Mouse (Mus musculus) T-cell, adult 2 months (primary cell): Measurements from ENCODE around the gene Scgb1a1.
A peak's percentile ranks its signal among the peaks of the same experiment; 100 is the strongest.

ENCODE experiments used
- DNase-seq: peaks from one replicate; pipeline ENCODE4 v3.0.0; 2022; ENCODE audit warnings: low spot score

Gene Scgb1a1

GRCm38 (mm10) chr19:9043123-9043522, 44.6 kb downstream of the Scgb1a1 start:
- DNase-seq: no peak

DNA sequence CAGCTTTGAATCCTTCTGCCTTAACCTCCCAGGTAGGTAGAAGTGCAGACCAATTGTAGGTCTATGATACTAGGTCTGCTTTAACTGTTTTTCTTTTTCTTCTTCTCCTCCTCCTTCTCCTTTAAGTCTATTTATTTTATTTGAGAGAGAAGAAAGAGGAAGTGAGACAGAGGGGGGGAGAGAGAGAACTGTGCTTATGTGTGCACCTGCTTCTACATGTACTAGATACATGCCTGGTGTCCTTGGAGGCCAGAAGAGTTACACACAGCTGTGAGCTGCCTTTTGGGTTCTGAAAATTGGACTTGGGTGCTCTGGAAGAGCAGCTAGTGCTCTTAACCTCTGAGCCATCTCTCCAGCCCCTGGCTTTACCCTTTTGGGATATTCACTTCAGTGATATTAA, 46.7 kb downstream of the Scgb1a1 start:
- no peak for DNase-seq

GRCm38 (mm10) chr19:9040649-9041048, 47.1 kb downstream of the Scgb1a1 start:
- DNase-seq: no peak

DNA sequence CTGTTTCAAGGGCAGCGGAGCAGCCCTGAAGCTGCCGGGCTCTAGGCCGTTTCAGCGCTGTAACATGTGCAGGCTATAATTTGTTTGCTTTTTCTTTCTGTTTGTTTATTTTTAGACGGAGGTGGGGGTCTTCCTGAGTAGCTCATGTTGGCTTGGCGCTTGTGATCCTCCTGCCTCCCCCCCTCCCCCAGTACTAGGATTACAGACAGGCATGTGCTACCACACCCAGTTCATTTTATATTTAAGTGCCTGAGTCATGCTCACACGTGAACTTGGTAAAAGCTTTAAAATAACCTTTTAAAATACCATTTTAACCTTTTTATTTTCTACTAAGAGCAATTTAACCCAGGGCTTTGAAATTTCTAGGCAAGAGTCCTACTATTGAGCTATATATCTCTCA, 47.8 kb downstream of the Scgb1a1 start:
- no peak for DNase-seq

- DNase-seq: no peak
Observed at GRCm38 (mm10) chr19:9039266-9039665, 48.5 kb downstream of the Scgb1a1 start.

DNA sequence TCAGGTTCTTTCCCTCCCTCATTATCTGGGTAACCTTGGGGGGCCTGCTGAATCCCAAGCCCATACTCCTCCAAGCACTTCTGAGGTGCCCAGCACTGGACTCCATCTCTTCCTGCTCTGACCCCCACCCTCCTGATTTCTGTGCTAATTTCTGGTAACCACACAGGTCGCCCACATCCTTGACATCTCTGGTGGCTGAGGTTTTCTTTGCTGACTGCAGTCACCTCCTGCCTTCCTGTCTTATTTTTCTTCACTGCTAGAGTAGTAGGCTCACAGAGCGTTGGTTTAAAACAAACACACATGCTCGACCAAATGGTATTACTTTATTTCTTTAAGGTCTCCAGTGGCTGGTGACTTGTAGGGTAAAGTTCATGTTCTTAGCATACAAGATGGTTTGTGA, 49.6 kb downstream of the Scgb1a1 start:
- peak; percentile 77 for DNase-seq

DNA sequence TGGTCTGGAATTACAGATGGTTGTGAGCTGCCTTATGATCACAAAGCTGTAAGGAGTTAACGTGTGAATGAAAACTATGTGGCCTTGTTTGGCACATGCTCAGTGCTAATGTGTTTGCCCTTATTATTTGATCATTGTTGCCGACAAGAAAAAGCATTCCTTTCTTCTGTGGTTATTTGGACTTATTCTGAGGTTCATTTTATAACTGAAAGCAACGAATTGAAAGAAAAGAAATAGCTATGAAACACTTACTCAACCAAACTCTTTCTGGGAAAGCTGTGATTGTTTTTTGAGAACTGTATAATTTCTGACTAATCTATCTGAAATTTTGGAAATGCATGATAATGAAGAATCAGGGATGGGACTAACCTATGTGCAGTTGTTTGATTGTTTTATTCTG, 52.7 kb downstream of the Scgb1a1 start:
- no peak for DNase-seq

DNA sequence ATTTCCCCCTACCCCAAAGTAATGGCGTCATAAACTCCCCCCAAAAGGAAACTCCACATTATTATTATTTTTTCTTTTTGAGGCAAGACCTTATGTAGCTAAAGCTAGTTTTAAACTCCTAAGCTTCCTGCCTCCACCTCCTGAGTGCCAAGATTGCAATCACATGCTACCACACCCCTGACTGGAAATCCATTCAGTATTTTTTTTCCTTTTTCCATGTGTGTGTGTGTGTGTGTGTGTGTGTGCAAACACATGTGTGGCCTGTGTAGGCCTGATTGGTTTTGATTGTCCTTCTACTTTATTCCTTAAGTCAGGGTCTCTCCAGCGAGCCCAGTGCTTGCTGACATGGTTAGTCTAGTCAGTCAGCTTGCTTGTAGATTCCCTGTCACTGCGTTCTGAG, 53.3 kb downstream of the Scgb1a1 start:
- DNase-seq: no peak
